Mouse (Mus musculus) heart, adult 18-20 months (tissue): ENCODE data around the gene Adam12. TPM values are rescaled to one million over a fixed set of nuclear protein-coding genes. Genes with fewer than 3 reads are reported as not detected.
A peak's percentile ranks its signal among the peaks of the same experiment; 100 is the strongest.

Source experiments
- DNase-seq, 2 experiments: peaks; one replicate each; pipeline ENCODE4 v3.0.0; 2021 to 2022; ENCODE audit warnings: mixed read lengths in 1 of 2
- microRNA-seq, 2 experiments: library from miRNA; unstranded; fragments of <30 nt; microRNA quantifications; one replicate each; pipeline ENCODE4 v1.2.0; 2022
- total RNA-seq, 2 experiments: library from RNA; stranded (reverse); gene quantifications; 2 replicates each; pipeline ENCODE4 v1.2.3; 2021

Adam12 gene
- total RNA-seq, 2 experiments from 2014 or later, result 0.42 to 2.1 TPM

GRCm38 (mm10) chr7:133872701-133873100, 359.2 kb downstream of the Adam12 start:
- DNase-seq, result no peak

DNA sequence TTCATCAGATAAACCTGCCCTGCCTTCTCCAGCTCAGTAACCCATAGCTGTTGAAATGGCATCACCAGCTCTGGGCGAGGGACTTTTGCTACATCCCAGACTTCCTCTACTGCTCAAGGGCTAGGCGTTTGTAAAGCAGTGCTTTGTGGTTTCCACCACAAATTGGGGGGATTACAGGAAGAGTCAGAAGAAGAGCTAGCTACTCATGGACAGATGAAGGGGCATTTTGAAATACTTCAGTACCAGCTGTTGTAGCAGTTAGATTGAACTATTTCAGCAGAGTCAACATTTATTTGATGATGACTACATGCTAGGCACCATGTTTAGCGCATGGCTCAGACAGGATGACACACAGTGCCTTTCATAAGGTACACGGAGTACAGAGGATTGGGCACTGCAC, 361.7 kb downstream of the Adam12 start:
- DNase-seq, result no peak

DNA sequence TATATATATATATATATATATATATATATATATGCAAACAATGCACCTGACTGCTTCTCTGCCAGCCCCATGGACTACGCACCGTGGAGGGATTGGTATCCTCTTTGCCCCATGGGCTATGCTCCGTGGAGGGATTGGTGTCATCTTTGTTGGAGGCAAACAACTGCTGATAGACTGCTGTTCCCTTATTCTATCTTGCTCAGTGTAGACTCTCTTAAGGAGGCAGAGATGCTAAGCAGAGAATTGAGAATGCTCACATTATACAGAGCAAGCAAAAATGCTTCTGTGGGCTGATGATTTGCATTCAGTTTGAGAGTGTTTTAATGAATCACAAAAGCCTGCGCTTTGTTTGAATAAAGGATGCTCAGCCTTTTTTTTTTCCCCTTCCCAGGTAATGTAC, 368.3 kb downstream of the Adam12 start:
- no peak for DNase-seq

DNA sequence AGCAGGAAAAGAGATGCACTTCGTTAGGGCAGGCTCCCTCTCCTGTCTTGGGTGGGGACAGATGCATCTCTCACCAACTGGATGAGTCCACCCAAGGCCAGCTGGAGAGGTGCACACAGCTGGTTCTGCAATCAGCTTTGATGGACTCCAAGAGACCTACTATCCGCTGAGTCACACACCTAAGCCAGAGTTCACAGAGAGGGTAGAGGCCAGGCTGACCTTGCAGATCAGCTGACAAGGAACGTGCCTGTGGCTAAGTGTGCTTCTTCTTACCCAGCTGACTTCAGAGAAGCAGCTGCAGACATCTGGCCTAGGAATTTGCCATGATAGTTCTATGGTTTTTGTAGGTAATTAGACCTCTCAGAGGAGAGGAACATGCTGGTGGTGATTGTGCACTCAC, 368.8 kb downstream of the Adam12 start:
- no peak for DNase-seq

DNA sequence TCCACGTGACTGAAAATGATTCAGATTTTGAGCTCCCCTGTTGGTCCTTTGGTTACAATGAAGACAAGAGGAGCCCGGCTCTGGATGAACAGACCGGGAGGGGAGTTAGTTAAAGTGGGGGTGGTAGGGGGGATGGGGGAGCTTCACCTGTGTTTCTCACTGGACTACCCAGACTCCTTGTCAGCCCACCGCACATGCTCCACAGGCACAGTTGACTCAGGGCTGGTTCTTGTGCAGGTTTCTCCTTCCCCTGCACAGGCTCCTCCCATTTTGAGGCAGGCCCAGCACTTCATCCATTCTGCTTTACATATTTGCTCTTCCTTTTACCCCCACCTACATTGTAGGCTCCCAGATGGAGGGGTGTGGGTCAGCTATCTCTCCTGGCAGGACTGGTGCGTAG, 369.2 kb downstream of the Adam12 start:
- no peak for DNase-seq

DNA sequence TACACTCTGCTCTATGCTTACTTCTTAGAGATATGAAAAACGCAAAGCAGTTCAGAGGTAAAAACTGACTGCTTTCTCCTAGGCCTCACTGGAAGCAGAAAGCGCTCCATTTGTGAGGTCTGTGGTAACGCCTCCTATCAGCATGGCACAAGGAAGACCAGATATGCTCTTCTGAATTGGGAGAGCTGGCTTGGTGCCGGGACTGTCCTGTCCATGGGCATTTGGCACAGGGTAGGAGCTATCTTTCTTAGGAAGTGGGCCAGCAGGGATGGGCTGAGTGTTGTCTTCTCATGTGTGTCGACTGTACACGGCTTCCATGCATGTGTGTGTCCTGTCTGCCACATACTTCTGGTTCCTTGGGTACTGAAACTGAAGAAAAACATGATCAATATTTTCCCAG, 369.7 kb downstream of the Adam12 start:
- DNase-seq, result no peak

GRCm38 (mm10) chr7:133859548-133859947, 372.4 kb downstream of the Adam12 start:
- no peak for DNase-seq

DNA sequence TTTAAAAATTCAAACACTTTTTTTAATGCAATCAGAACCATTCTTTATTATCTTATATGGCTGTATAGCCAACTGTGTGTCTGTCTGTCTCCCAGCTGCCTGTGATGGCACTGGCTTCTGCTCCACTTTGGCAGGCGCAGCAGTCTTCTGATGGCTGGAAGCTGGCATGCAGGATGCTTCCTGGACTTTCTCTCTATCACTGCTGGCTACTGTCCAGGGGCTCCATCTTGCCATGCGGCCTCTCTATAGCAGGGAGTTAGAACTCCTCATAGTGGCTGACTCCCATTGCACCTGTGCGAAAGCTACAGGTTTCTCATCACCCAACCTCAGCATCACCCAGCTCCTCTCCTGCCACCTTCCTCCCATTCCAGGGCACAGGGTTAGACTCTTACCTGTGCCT, 373.4 kb downstream of the Adam12 start:
- no peak for DNase-seq

DNA sequence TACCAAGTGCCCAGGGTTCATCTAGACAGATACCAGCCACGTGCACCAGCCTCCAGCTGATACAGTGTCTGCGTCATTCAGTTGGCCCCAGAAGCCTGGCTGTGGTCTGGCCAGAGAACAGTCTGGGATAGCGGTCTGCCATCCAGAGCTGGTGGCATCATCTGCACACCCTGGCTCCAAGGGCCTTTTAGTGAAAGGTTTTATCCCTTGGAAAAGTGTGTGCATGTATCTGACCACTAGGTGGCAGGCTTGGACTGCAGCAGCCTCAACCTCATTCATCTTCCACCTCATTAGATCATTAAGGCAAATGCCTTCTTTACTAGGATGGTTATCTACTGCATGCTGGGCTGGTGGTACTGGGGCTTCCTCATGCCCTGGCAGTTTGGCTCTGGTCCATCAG, 375.7 kb downstream of the Adam12 start:
- peak; percentile 49 to 84 for DNase-seq

DNA sequence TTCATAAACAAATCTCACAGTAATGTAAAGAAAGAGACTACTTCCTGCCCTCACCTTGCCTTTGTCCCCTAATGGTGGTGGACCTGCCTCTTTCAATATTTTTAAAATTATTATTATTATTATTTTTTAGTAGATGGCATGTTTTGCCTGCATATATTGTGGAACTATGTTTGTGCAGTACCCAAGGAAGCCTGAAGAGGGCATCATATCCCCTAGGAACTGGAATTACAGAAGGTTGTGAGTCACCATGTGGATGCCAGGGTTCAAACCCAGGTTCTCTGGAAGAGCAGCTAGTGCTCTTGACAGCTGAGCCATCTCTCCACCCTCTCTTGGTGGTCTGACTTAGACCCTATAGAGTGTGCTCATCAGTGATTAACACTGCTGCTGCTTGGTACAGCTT, 381.2 kb downstream of the Adam12 start:
- no peak for DNase-seq

DNA sequence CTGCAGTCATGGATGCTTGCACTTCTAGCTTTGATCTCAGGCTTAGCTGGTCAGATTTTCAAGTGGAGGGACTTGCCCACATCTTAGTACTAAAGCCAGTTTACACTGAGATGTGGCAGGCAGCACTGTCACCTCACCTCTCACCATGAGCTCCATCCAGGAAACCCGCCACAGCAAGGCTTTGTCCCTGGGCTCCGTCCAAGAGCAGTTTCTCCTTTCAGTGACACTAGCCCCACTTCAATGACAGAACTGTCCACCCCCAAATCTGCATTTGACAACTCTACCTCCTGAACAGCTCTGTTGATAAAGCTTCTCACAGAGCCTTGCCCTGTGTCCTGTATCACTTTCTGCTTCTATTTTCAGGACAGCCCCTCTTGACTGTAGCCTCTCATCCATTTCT, 383.8 kb downstream of the Adam12 start:
- DNase-seq, result peak in 1 of 2 experiments; percentile 37

- no peak for DNase-seq
Observed at GRCm38 (mm10) chr7:133847175-133847574, 384.8 kb downstream of the Adam12 start.

DNA sequence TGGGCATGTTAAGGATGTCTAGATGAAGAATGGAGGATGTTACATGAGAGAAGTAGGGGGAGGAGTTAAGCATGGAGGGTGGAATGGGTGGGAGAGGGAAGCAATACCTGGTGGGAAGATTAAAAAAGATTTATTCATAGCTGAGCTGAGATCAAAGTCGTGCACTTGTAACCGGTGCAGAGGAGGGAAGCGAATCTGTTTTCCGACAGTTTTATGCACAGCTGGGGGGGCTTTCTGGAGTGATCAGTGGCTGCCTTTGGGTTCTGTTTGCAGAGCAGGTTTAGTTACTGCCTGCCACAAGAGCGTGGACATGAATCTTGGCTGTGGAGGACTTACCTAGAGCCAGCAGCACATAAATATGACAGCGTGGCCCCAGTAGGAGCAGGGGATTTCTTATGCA, 389.9 kb downstream of the Adam12 start:
- no peak for DNase-seq

DNA sequence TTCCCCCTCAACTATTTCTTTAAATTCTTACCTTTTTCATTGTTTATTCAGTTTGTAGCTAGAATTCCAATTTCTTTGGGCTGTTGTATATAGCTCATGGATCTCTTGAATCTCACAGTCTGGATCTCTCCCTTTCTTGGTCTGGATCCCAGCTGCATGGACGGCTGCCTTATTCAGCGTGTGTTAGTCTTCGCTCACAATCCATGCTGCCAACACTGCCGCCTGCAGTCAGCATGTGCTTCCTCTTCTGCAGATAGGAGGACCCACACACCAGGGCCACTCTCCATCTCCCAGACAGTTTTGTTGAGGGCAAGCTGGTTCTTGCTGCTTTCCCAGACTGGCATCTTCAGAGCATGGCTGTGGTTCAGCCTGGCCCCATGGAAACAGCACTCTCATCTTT, 392.4 kb downstream of the Adam12 start:
- DNase-seq, result no peak

Small RNA genes lying within 50 kb of the gene (microRNA-seq; reads per million reads assigned to microRNA genes)
- 0 reads per million in 2 experiments for gene Gm23631

Other genes starting within 250 kb of the Adam12 start
- gene D7Ertd443e, start 153.5 kb upstream of the Adam12 start, total RNA-seq, result 1 to 10 TPM; 7.4 to 8.4 TPM